Mouse (Mus musculus): ENCODE data around the gene Prrc2c.

DNA sequence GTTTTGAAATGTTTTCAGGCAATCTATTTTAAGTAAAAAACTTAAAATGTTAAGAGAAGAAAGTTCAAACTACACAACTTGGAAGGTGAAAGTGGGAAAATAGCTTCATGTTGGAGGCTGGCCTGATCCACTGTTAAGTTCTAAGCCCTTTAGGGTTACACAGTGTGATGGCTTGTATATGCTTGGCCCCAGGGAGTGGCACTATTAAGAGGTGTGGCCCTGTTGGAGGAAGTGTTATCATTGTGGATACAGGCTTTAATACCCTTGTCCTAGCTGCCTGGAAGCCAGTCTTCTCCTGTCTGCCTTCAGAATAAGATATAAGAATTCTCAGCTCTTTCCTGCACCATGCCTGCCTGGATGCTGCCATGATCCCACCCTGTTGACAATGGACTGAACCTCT lies 16.7 kb downstream of the Prrc2c start:
- TF ChIP-seq CTCF (IDR thresholded peaks at IDR 0.05; ENCODE audit: insufficient read depth, low read length) (no peak), POLR2A (IDR thresholded peaks at IDR 0.05; ENCODE audit: borderline replicate concordance, extremely low read depth, low read depth, low read length) (no peak)
